Mouse (Mus musculus): Measurements from ENCODE around the gene Fgf3.

- no peak for TF ChIP-seq CTCF (IDR thresholded peaks at IDR 0.05; ENCODE audit: borderline replicate concordance, extremely low read depth, insufficient read depth, insufficient read length)
- no peak for TF ChIP-seq POLR2A (IDR thresholded peaks at IDR 0.05; ENCODE audit: borderline replicate concordance, extremely low read depth, insufficient read depth, insufficient read length, poor library complexity, severe bottlenecking)
Observed at GRCm38 (mm10) chr7:144888564-144889299, 50.8 kb downstream of the Fgf3 start.
